8 mouse cellular contexts compared by ENCODE assay signal in the genomic region with DNA sequence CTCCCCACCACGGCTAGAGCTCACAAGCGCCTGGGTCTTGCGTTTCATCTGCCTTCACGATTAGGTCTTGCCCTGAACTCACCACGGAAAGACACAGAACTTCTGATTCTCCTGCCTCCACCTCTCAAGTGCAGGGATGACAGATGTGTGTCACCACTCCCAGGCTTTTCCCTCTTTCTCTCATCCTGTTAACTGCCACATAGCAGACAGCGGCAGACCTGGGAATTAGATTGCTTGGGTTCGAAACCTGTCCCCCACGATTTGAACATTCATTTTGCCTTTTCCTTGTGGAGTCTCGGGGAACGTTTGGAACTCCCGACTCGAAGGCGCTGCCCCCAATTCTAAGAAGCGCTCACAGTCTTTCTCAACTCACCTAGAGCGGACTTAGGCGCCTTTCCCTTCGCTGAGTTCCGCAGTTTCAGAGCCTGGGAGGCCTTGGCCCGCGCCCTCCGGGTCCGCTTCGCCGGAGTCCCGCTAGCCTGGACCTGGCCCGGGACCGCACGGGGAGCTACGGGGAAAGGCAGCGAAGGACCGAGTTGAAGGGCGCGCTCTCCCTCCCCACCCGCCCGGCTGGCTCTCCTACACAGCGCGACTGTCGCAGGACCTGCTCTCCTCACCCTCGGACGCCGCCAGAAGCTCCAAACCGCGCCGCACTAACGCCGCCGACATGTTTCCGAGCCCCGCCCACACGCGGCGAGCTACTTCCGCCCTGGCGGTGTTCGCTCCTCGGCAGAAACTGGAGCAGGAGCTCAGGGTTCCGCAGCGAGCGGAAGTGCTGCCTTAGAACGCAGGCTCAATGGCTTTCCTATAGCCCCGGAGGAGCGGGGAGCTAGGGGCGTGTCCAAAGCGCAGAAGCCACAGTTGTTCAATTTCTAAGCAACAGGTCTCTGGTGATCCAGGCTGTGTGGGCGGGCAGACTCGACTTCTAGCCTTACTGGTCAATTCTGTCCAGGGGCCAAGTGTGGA. TPM values are rescaled to one million over a fixed set of nuclear protein-coding genes. Genes with fewer than 3 reads are reported as not detected.
DNase-seq lines count a peak whose midpoint lies in the region; ATAC-seq and TF ChIP-seq lines count a peak whose summit lies in the region.

A gene (minus strand): TSS at position 706 of the 966 bp plus-strand sequence.

- H3K27ac ChIP-seq in embryonic facial prominence, embryonic 11.5 days (replicated peaks; ENCODE audit: low read depth, low read length) = no peak within 1 kb of the TSS
- peak within 1 kb of the TSS; percentile 66; the same call in 1 of the 2 replicates for H3K27ac ChIP-seq in limb, embryonic 12.5 days
- peak within 1 kb of the TSS; percentile 77 for H3K27ac ChIP-seq in midbrain, embryonic 15.5 days
- H3K27ac ChIP-seq in spleen, adult 2 months (ENCODE audit: insufficient read depth, low read length) = peak within 1 kb of the TSS; percentile 43

- H3K4me3 ChIP-seq in embryonic facial prominence, embryonic 11.5 days (ENCODE audit: low read depth, low read length) = peak within 1 kb of the TSS; percentile 74
- peak within 1 kb of the TSS; percentile 87 for H3K4me3 ChIP-seq in limb, embryonic 12.5 days (replicated peaks)
- peak within 1 kb of the TSS; percentile 85 for H3K4me3 ChIP-seq in midbrain, embryonic 15.5 days
- peak within 1 kb of the TSS; percentile 85 for H3K4me3 ChIP-seq in spleen, adult 2 months (ENCODE audit: extremely low read depth, insufficient read depth, insufficient read length)

- H3K36me3 ChIP-seq in embryonic facial prominence, embryonic 11.5 days (replicated peaks; ENCODE audit: control insufficient read depth, insufficient read depth, low read depth, low read length) = no peaks in the 10 kb centered on the region
- H3K36me3 ChIP-seq in limb, embryonic 12.5 days = peaks cover 23% of the 10 kb centered on the region
- H3K36me3 ChIP-seq in midbrain, embryonic 15.5 days (replicated peaks) = peaks cover 5% of the 10 kb centered on the region; the same call in 1 of the 2 replicates
- H3K36me3 ChIP-seq in spleen, adult 2 months (ENCODE audit: control insufficient read depth, insufficient read depth, low read length) = peaks cover 6% of the 10 kb centered on the region; the same call in 1 of the 2 replicates

- no peak for TF ChIP-seq CTCF in spleen, adult 2 months (IDR thresholded peaks at IDR 0.05; ENCODE audit: extremely low read depth, insufficient read depth, insufficient read length, insufficient replicate concordance)

- TF ChIP-seq POLR2A in spleen, adult 2 months (IDR thresholded peaks at IDR 0.05; ENCODE audit: low read depth, low read length) = peak; percentile 57

- DNase-seq in urinary bladder, adult 18-20 months (ENCODE audit: low spot score in 2 of 2) = peak; percentile 76 to 79
- DNase-seq in urinary bladder, postnatal 10 days (ENCODE audit: low spot score) = no peak
- DNase-seq in embryonic facial prominence, embryonic 11.5 days (ENCODE audit: low spot score) = peak; percentile 94
- DNase-seq in heart, adult 11 months = peak; percentile 98
- peak; percentile 88 for DNase-seq in kidney, adult 18-20 months
- DNase-seq in spleen, adult 2 months (ENCODE audit: low read depth in 1 of 2, low spot score in 2 of 2) = peak; percentile 85 to 87

- H3K27me3 ChIP-seq in embryonic facial prominence, embryonic 11.5 days (ENCODE audit: control insufficient read depth, insufficient read depth, low read length) = no peaks in the 10 kb centered on the region
- no peaks in the 10 kb centered on the region for H3K27me3 ChIP-seq in limb, embryonic 12.5 days
- no peaks in the 10 kb centered on the region for H3K27me3 ChIP-seq in midbrain, embryonic 15.5 days (replicated peaks)
- H3K27me3 ChIP-seq in spleen, adult 2 months (ENCODE audit: control insufficient read depth, insufficient read depth, low read length) = no peaks in the 10 kb centered on the region

- H3K4me2 ChIP-seq in embryonic facial prominence, embryonic 11.5 days (ENCODE audit: low read depth, low read length) = peak within 1 kb of the TSS; percentile 71
- H3K4me2 ChIP-seq in limb, embryonic 12.5 days = peak within 1 kb of the TSS; percentile 66
- H3K4me2 ChIP-seq in midbrain, embryonic 15.5 days = peak within 1 kb of the TSS; percentile 84

- no peaks in the 10 kb centered on the region for H3K4me1 ChIP-seq in embryonic facial prominence, embryonic 11.5 days (ENCODE audit: control insufficient read depth, insufficient read depth, low read length)
- peaks cover 8% of the 10 kb centered on the region for H3K4me1 ChIP-seq in limb, embryonic 12.5 days (replicated peaks)
- H3K4me1 ChIP-seq in midbrain, embryonic 15.5 days = peaks cover 33% of the 10 kb centered on the region
- peaks cover 6% of the 10 kb centered on the region; the same call in 1 of the 2 replicates for H3K4me1 ChIP-seq in spleen, adult 2 months (ENCODE audit: control insufficient read depth, insufficient read depth, insufficient read length)

- H3K9me3 ChIP-seq in embryonic facial prominence, embryonic 11.5 days (replicated peaks; ENCODE audit: control insufficient read depth, low read length) = no peaks in the 10 kb centered on the region
- H3K9me3 ChIP-seq in limb, embryonic 12.5 days = no peaks in the 10 kb centered on the region
- no peaks in the 10 kb centered on the region for H3K9me3 ChIP-seq in midbrain, embryonic 15.5 days

- peak within 1 kb of the TSS; percentile 78 for H3K9ac ChIP-seq in embryonic facial prominence, embryonic 11.5 days (replicated peaks; ENCODE audit: low read length)
- peak within 1 kb of the TSS; percentile 82 for H3K9ac ChIP-seq in limb, embryonic 12.5 days (replicated peaks)
- peak within 1 kb of the TSS; percentile 79 for H3K9ac ChIP-seq in midbrain, embryonic 15.5 days

- ATAC-seq in embryonic facial prominence, embryonic 11.5 days (replicated peaks; ENCODE audit: insufficient number of reproducible peaks, low FRiP score, low TSS enrichment, low read depth) = peak; percentile 77
- peak; percentile 88 for ATAC-seq in limb, embryonic 12.5 days (ENCODE audit: insufficient number of reproducible peaks, insufficient read depth, low FRiP score, low TSS enrichment, low read depth)
- ATAC-seq in midbrain, embryonic 15.5 days (replicated peaks) = peak; percentile 85

- WGBS in embryonic facial prominence, embryonic 11.5 days = 2% methylated on average over 66 of the region's 66 CpGs
- WGBS in limb, embryonic 12.5 days = 1% methylated on average over 66 of the region's 66 CpGs
- 1% methylated on average over 66 of the region's 66 CpGs for WGBS in midbrain, embryonic 15.5 days
- WGBS in spleen, adult 2 months = under 1% methylated on average over 66 of the region's 66 CpGs

RNA-seq across cellular contexts. Expression of the gene that starts here (rescaled TPM):
- 81.3 and 83.1 TPM in 2 replicates for polyA plus RNA-seq in embryonic facial prominence, embryonic 11.5 days (2014; fragmentation: Nextera tagmentation; extraction: Ambion mirVana)
- polyA plus RNA-seq in limb, embryonic 12.5 days (2016; fragmentation: Nextera tagmentation; extraction: Ambion mirVana) = 65.0 and 70.1 TPM in 2 replicates
- 69.2 and 75.5 TPM in 2 replicates for polyA plus RNA-seq in midbrain, embryonic 15.5 days (2015; fragmentation: Nextera tagmentation; extraction: Ambion mirVana)
- 10.4 and 17.7 TPM in 2 replicates for polyA plus RNA-seq in spleen, adult 2 months (2012; rRNA removed)
